Mouse (Mus musculus): ENCODE data around the gene Adgrb3. TPM values are rescaled to one million over a fixed set of nuclear protein-coding genes. Genes with fewer than 3 reads are reported as not detected.
"Not testable (repeated sequence)": the region's sequence is repeated elsewhere in the genome, so short reads cannot be mapped to it uniquely, and the experiment has no call there.

The Adgrb3 gene
- total RNA-seq, 2 experiments from 2014 or later = not detected

DNA sequence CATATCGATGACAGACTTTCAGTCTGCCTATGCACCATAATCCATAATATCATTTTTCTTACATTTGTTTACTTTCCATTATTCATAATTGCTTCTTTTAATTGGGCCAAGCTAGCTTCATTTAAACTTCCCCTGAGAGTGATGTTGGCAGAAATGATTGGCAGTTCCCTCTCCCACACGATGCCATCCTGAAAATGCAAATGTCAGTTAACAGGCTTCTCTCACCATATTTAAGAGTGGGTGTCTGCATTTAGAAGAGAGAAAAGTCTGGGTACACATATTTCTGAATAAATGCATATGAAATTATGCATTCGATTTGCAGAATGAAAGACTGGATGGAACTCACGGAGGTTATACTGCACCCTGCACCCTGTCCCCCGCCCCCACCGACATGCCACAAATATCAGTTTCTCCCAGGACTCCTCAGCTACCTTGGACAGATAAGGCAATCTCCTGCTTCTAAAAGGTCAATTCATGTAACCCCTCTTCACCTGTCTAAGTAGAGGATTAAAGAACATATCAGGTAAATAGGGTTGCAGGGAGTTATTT lies 130.7 kb downstream of the Adgrb3 start:
- Histone ChIP-seq H3K27ac (no peak overlapping the region), H3K4me3 (no peak overlapping the region)
- DNase-seq = no peak
- intact Hi-C loops (cut with DNase I) = no loop called here
- TF ChIP-seq CTCF (IDR thresholded peaks at IDR 0.05) = no peak

DNA sequence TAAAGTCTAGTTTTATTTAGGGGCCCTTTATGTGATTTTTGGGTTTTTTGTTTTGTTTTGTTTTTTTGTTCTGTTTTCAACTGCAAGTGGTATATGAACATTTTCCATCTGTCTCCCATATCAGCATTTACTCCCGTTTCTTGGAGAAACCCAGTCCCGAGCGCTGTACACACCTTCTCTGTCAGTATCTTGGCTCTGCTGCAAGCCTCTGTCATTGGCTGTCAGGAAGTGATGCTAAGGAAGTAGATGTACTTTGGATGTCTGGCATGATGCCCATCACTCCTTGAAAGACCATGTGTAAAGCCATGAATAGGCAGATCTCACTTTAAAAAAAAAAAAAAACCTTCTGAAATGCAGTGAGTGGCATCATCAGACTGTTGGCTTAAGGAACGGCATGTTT lies 132.3 kb downstream of the Adgrb3 start:
- intact Hi-C loops (cut with DNase I) = no loop called here
- H3K4me3 ChIP-seq = no peak overlapping the region
- DNase-seq = no peak
- H3K27ac ChIP-seq = no peak overlapping the region
- no peak for TF ChIP-seq CTCF (IDR thresholded peaks at IDR 0.05)

DNA sequence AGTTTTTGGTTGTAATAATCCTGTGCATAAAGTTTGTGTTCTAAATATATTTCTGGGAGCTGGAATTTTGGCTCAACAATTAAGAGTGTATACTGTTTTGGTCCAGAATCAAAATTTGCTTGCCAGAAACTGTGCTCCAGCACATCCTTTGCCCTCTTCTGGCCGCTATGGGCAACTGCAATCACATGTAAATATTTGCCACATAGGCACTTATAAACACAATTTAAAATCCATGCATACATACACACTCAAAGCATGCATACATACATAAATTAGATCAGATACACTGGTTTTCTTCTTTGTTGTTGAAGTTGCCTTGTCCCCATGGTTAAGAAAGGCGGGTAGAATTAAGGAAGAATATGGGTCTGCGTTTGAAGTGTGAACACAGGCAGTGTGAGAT lies 132.7 kb downstream of the Adgrb3 start:
- Histone ChIP-seq H3K27ac (no peak overlapping the region), H3K4me3 (no peak overlapping the region)
- TF ChIP-seq CTCF (IDR thresholded peaks at IDR 0.05) = no peak
- no peak for DNase-seq
- intact Hi-C loops (cut with DNase I) = no loop called here

DNA sequence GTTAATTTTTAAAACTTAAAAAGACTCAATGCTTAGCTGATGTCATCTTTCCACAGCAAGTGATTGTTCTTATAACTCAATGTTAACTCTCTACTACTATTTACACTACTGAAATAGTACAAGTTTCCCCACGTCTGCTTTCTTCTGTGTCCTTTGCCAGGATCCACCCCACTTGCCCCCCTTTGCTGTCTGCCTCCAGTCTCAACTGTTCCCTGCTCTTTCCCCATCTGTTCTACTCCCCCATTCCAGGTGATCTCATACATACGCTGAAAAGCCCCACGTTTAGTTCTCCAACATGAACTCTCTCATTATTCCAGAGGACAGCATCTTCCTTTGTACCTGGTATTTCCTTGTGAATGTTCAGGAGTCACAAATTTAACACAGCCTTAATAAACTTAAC lies 147.4 kb downstream of the Adgrb3 start:
- Histone ChIP-seq H3K4me3 (no peak overlapping the region), H3K27ac (no peak overlapping the region)
- DNase-seq = no peak
- intact Hi-C loops (cut with DNase I) = no loop called here
- no peak for TF ChIP-seq CTCF (IDR thresholded peaks at IDR 0.05)

DNA sequence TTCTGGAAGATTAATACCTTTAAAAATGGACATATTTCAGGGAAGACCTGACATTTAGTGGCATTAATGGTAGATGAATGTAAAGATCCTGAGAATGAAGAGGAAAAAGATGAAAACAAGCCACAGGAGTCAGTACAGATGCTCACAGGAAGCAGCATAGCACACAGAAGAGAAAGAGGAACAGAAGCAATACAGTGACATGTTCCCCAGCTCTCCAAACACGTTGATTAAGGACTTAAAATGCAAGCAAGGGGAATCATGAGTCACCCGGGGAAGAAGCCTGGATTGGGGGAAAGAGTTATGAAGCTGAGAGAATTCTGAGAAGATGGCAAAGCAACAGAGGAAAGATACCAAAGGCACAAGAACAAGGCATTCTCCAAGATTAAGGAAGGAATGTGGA lies 149.9 kb downstream of the Adgrb3 start:
- intact Hi-C loops (cut with DNase I) = no loop called here
- no peak for TF ChIP-seq CTCF (IDR thresholded peaks at IDR 0.05)
- DNase-seq = no peak
- Histone ChIP-seq H3K27ac (no peak overlapping the region), H3K4me3 (no peak overlapping the region)

DNA sequence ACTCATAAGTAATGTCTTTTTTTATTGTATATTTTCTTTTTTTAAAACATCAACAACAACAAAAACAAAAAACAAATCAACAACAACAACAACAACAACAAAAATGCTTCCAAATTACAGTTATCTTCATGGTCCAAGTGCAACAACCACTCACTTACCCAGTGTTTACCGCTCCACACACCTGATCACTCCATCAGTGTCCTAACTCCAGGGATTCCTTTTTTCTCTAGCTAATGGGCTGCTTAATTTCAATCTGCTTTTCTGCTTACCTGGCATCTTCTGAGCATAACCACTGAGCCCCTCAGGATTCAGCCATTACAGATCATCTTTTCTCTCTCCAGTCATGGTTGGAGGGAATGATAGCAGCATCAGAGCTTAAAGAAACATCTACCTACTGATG lies 176.8 kb downstream of the Adgrb3 start:
- intact Hi-C loops (cut with DNase I) = no loop called here

DNA sequence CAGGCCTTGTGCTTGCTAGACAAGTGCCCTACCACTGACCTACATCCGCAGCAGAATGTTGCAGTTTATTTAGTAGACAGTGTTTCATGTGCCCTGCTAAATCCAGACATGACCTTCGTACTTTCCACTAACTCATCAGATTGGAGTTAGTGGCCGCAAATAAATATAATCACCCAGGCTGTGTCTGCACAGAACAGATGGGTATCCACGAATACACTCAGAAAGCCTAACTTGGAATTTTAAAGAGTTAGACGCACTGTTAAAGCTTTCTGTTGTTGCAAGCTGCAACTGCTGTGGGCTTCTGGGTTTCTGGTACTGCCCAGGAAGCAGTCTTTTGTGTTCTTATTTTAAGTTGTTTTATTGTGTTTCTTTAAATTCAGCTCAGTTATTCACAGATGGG lies 185.3 kb downstream of the Adgrb3 start:
- TF ChIP-seq CTCF (IDR thresholded peaks at IDR 0.05) = no peak
- Histone ChIP-seq H3K4me3 (no peak overlapping the region), H3K27ac (no peak overlapping the region)
- intact Hi-C loops (cut with DNase I) = no loop called here
- no peak for DNase-seq

More for the DNA sequence above, 176.8 kb downstream of the Adgrb3 start:
- Histone ChIP-seq H3K4me3 (no peak overlapping the region), H3K27ac (no peak overlapping the region)
- TF ChIP-seq CTCF (IDR thresholded peaks at IDR 0.05) = no peak
- DNase-seq = no peak

DNA sequence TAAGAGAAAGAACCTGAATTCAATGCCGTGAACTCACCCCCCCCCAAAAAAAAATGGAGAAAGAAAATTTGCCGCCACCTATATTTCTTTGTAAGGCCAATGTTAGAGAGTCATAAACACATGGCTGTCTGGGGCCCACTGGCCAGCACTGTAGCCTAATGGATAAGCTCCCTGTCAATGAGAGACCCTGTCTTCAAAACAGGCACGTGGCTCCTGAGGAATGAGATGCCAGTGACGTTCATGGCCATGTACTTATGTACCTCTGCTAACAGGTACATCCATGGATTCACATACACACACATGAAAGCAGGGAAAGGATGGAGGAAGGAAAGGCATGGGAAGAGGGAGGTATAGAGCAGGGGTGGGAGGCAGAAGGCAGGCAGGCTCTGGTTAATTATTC lies 208.0 kb downstream of the Adgrb3 start:
- no peak overlapping the region for H3K4me3 ChIP-seq
- intact Hi-C loops (cut with DNase I) = no loop called here
- TF ChIP-seq CTCF (IDR thresholded peaks at IDR 0.05) = no peak
- no peak overlapping the region for H3K27ac ChIP-seq
- DNase-seq = no peak

DNA sequence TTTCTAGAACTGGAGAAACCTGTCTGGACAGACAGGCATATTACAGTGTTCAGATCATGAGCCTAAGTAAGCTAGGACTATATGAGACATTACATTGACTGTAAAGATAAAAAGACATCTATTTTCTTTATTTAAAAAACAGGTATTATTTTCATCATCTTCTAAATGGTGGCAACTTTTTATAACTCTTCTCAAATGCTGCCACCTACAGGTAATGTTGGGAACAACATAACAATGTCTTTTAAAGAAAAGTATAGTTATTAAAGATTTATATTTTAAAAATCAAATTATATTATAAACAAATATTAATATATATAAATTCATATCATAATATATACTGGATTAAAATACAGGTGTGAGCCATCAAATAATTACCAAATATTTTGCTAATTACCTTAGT lies 212.6 kb downstream of the Adgrb3 start:
- TF ChIP-seq CTCF (IDR thresholded peaks at IDR 0.05) = peak; percentile 59
- Histone ChIP-seq H3K4me3 (no peak overlapping the region), H3K27ac (no peak overlapping the region)
- DNase-seq = no peak
- intact Hi-C loops (cut with DNase I) = loop anchor here (1.0 to 5.0 kb wide), 2 partner anchors 90 to 107 kb away; no protein-coding TSS in a partner anchor

DNA sequence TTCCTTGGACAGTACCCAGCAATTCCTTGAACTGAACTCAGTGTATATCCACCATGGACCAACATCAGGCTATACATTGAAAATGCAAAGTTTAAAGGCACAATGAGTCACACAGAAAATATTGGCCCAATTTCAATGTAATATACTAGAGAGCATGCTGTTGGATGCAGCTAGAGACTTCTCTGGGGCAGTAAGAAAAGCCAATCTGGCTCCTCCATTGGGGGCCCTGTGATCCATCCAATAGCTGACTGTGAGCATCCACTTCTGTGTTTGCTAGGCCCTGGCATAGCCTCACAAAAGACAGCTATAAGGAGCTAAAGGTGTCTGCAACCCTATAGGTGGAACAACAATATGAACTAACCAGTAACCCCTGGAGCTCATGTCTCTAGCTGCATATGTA lies 218.7 kb downstream of the Adgrb3 start:
- intact Hi-C loops (cut with DNase I); H3K4me3 ChIP-seq; H3K27ac ChIP-seq; DNase-seq: not testable (repeated sequence)

DNA sequence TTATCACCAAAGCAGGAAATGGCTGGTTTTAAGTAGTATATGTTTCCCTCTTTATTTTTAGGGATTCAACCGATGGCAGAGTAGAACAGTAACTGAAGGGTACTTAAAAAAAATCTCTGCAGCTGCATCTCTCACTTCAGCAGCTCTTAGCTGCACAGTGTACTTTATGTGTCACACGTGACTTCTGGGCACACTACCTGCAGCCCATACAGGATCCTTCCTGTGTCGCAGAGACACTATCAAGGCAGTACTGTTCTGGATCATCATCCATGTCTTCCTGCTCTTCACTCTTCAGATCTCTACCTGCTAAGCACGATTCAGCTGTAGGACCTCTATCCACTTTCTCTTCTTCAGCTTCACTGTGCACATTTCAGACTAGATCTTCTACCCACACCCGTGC lies 230.6 kb downstream of the Adgrb3 start:
- intact Hi-C loops (cut with DNase I) = no loop called here
- no peak for DNase-seq
- TF ChIP-seq CTCF (IDR thresholded peaks at IDR 0.05) = no peak
- H3K4me3 ChIP-seq = no peak overlapping the region
- H3K27ac ChIP-seq = no peak overlapping the region

DNA sequence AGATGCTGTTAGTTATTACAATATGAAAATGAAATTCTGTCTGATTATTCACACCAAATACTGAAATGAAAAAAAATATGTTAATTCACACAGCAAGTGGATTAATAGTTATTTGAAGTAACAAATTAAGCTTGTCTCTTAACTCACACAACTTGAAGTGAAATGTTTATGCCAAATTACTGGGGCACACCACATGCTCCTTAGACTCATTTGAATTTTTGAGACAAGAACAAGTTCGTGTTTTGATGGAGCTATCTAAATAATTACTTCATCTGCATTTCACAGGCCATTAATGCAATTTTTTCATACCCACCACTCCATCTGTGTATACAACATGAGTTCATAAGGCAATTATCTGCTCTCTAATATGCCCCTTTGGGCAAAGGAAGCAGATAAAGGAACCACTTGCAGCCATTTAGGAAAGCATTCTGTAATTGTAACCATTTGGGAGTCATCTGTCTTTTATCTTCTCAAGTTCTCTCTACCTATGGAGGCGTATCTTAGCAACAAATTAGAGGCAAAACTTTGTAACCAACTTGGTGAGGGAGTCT lies 240.9 kb downstream of the Adgrb3 start:
- H3K4me3 ChIP-seq = no peak overlapping the region
- intact Hi-C loops (cut with DNase I) = no loop called here
- H3K27ac ChIP-seq = no peak overlapping the region
- no peak for DNase-seq
- no peak for TF ChIP-seq CTCF (IDR thresholded peaks at IDR 0.05)

DNA sequence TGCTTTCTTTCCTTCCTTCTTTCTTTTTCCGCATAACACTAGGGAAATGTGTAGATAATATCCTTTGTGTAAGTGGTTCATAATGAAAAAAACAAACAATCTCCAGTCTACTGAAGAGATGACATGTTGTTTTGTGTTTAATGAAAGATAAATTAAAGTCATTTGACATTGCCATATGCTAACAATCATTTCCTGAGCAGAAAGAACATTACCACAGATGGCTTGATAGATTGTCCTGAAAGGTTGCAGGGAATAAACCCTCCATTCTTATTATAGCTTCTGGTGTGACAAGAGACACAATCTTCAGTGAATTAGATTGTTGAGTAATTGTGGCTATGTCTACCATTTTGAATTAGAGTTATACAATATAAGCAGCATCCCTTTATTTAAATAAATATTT lies 247.8 kb downstream of the Adgrb3 start:
- Histone ChIP-seq H3K27ac (no peak overlapping the region), H3K4me3 (no peak overlapping the region)
- no peak for TF ChIP-seq CTCF (IDR thresholded peaks at IDR 0.05)
- intact Hi-C loops (cut with DNase I) = no loop called here
- DNase-seq = no peak

DNA sequence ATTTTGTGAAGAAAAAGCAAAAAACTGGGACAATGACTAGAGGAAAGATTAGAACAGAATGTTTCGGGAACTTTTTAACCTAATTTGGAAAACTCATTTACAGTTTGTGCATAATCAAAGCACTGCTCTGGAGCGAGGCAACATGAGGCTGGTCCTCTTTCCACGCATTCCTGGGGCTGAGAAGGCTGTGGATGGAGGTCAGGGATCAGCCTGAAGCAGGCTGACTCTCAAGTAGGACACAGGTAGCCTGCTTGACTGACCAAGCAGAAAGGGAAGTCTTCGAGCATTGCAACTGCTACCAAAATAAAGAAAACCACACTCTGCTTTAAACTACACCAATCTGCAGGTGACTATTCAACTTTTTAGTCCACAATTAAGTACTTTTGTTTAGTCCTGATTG lies 251.7 kb downstream of the Adgrb3 start:
- TF ChIP-seq CTCF (IDR thresholded peaks at IDR 0.05) = no peak
- no peak overlapping the region for H3K4me3 ChIP-seq
- no peak for DNase-seq
- intact Hi-C loops (cut with DNase I) = no loop called here
- H3K27ac ChIP-seq = no peak overlapping the region
